ENCODE assay signal across 12 mouse cellular contexts in the genomic region with DNA sequence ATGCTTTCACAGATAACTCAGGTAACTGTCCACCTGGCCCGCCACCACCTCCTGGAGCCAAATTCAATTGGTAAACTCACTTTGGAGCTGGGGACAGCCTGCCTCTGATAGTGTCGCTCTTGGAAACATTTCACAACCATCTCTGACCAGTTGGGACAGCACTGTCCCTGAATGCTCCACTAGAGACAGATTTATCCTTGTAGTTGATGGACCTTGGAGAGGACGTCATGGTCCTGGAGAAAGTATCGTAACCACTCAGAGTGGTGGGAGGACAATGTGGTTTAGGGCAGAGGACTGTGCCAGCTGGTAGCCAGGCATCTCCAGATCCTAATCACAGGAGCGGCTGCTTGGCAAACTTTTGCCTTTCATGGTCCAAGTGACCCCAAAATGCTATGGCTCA. TPM values are rescaled to one million over a fixed set of nuclear protein-coding genes. Genes with fewer than 3 reads are reported as not detected.
DNase-seq lines count a peak whose midpoint lies in the region; ATAC-seq and TF ChIP-seq lines count a peak whose summit lies in the region.
"Had no signal": no experiment of that assay in that cellular context is flagged by ENCODE, and none has a peak within 500 bp of the region (broad histone marks: within the 10 kb centered on the region; RNA-seq: fewer than 3 reads in every experiment).

No protein-coding gene starts in this region.

- TF ChIP-seq POLR2A in cerebellum, adult 2 months (IDR thresholded peaks at IDR 0.05; ENCODE audit: borderline replicate concordance, insufficient read depth, low read length) = no peak
- TF ChIP-seq POLR2A in myocyte (IDR thresholded peaks at IDR 0.05; ENCODE audit: insufficient read length, low read depth) = no peak

- H3K4me2 ChIP-seq in myocyte (ENCODE audit: low read depth) = no peak overlapping the region

- 18% methylated on average over 5 of the region's 5 CpGs for WGBS in cerebellum, adult 2 months

- no peak for TF ChIP-seq CTCF in cerebellum, adult 2 months (IDR thresholded peaks at IDR 0.05; ENCODE audit: borderline replicate concordance, insufficient read depth, low read depth, low read length)
- TF ChIP-seq CTCF in layer of hippocampus, adult 2 months (conservative IDR thresholded peaks at IDR 0.05) = no peak

- H3K4me1 ChIP-seq in cerebellum, adult 2 months (ENCODE audit: control insufficient read depth, insufficient read depth, low read length) = peaks cover 42% of the 10 kb centered on the region
- H3K4me1 ChIP-seq in brown adipose tissue, adult 24 weeks (ENCODE audit: control insufficient read depth, insufficient read depth, insufficient read length, low read length) = peaks cover 49% of the 10 kb centered on the region

- no peak for ATAC-seq in cerebellum, adult (ENCODE audit: insufficient number of reproducible peaks, low FRiP score, low TSS enrichment)

- H3K4me3 ChIP-seq in cerebellum, adult 2 months (replicated peaks; ENCODE audit: insufficient read depth, low read depth, low read length) = peak overlapping the region; percentile 27
- H3K4me3 ChIP-seq in layer of hippocampus, adult 2 months = peak overlapping the region; percentile 96
- peak overlapping the region; percentile 72 for H3K4me3 ChIP-seq in brown adipose tissue, adult 24 weeks (ENCODE audit: insufficient read depth, low read depth, low read length)
- no peak overlapping the region for H3K4me3 ChIP-seq in myocyte
- H3K4me3 ChIP-seq: forebrain, embryonic 15.5 days; megakaryocyte, embryonic 14.5 days had no signal

- no peak overlapping the region for H3ac ChIP-seq in myocyte (ENCODE audit: control insufficient read depth, insufficient read length)

- peak overlapping the region; percentile 87 for H3K27ac ChIP-seq in cerebellum, adult 2 months (ENCODE audit: insufficient read depth, low read length)
- H3K27ac ChIP-seq in layer of hippocampus, adult 2 months = peak overlapping the region; percentile 95
- peak overlapping the region; percentile 97 for H3K27ac ChIP-seq in brown adipose tissue, adult 24 weeks (replicated peaks; ENCODE audit: low read depth, low read length)
- H3K27ac ChIP-seq: forebrain, embryonic 15.5 days had no signal

- peak in 1 of 2 experiments; percentile 43 for DNase-seq in cerebellum, adult 2 months
- DNase-seq in layer of hippocampus, adult 2 months (ENCODE audit: low spot score in 2 of 2) = no peak
- DNase-seq in layer of hippocampus, postnatal 25 days (ENCODE audit: extremely low spot score in 1 of 2, low spot score in 1 of 2) = no peak
- no peak for DNase-seq in spleen, adult 18-20 months
- DNase-seq in lung, postnatal 14 days = no peak
- DNase-seq: B cell, adult 2 months had no signal

- H3K27me3 ChIP-seq in cerebellum, adult 2 months (ENCODE audit: control insufficient read depth, insufficient read depth, low read length) = no peaks in the 10 kb centered on the region
- H3K27me3 ChIP-seq in myocyte (ENCODE audit: control insufficient read depth, insufficient read depth, insufficient read length) = peaks cover 16% of the 10 kb centered on the region

- no peaks in the 10 kb centered on the region for H3K36me3 ChIP-seq in myocyte (ENCODE audit: control insufficient read depth, insufficient read depth)
- H3K36me3 ChIP-seq: forebrain, embryonic 15.5 days had no signal

- H3K79me2 ChIP-seq in myocyte (ENCODE audit: control insufficient read depth, insufficient read depth) = no peaks in the 10 kb centered on the region

TF ChIP-seq in myocyte, 11 proteins besides CTCF, POLR2A, EP300 and RAD21:
- TF ChIP-seq CEBPB (IDR thresholded peaks at IDR 0.05; ENCODE audit: insufficient read depth, poor library complexity, severe bottlenecking) (no peak), USF1 (IDR thresholded peaks at IDR 0.05; ENCODE audit: low read depth) (no peak), MYOD1 (IDR thresholded peaks at IDR 0.05; ENCODE audit: control insufficient read depth in 1 of 3, insufficient read length in 2 of 3, low read depth in 2 of 3) (peak in 2 of 3 experiments; percentile 7 to 31), TCF3 (IDR thresholded peaks at IDR 0.05; ENCODE audit: insufficient read length, low read depth) (no peak)

RNA-seq across cellular contexts. Expression of a gene that starts 3.3 kb away (rescaled TPM):
- polyA plus RNA-seq in cerebellum, adult 2 months (2012; rRNA removed) = 63.4 and 69.2 TPM in 2 replicates
- 100 to 1,000 TPM; 178 to 182 TPM for total RNA-seq in layer of hippocampus, adult 2 months (2021)
- 100 to 1,000 TPM; 190 to 192 TPM for total RNA-seq in layer of hippocampus, postnatal 25 days (2021)
- polyA plus RNA-seq in brown adipose tissue, adult 24 weeks (2012; ENCODE audit: insufficient read depth, insufficient read length, missing spikeins) = 257 and 493 TPM in 2 replicates
- polyA plus RNA-seq in myocyte (2012; fragmentation: generic; extraction: Trizol) = 4.7 TPM
- total RNA-seq: MEL had no signal

Comparison
In these comparisons a context has a peak if more than half of its experiments do, and no peak if none do; other contexts are left out.
1. RNA of a gene that starts 3.3 kb away (polyA plus RNA-seq): 257 to 493 TPM in brown adipose tissue, adult 24 weeks and 63.4 to 69.2 TPM in cerebellum, adult 2 months; 4.7 TPM in myocyte (single experiment); every median in the first group is over 10 times any median in the second.
2. Peak in every context shown above with its lines, with median percentiles within 50 percentile points of each other: H3K27ac ChIP-seq.